17 mouse cellular contexts compared by ENCODE assay signal in genomic region chr1:64576732-64577131, GRCm38 (mm10).
"Had no signal": no experiment of that assay in that cellular context is flagged by ENCODE, and none has a peak within 500 bp of the region (broad histone marks: within the 10 kb centered on the region; RNA-seq: fewer than 3 reads in every experiment).

No protein-coding gene starts in this region.

- H3K9me3 ChIP-seq: liver, embryonic 15.5 days; lung, embryonic 15.5 days; megakaryocyte, embryonic 14.5 days; midbrain, embryonic 12.5 days; neural tube, embryonic 12.5 days had no signal

- ATAC-seq: liver, postnatal 0 days; lung, postnatal 0 days had no signal

- H3K27ac ChIP-seq: liver, embryonic 15.5 days; lung, embryonic 15.5 days; macrophage; midbrain, embryonic 12.5 days; neural tube, embryonic 12.5 days had no signal

- DNase-seq: liver, postnatal 0 days; lung, adult 2 months; lung, postnatal 14 days; lung, postnatal 36 days; midbrain, embryonic 14.5 days; right cerebral cortex, postnatal 14 days; spleen, adult 18-20 months; thymus, adult 18-20 months; thymus, postnatal 14 days; thymus, postnatal 36 days had no signal

- H3K27me3 ChIP-seq: liver, embryonic 15.5 days; lung, embryonic 15.5 days; megakaryocyte, embryonic 14.5 days; midbrain, embryonic 12.5 days; neural tube, embryonic 12.5 days had no signal

- H3K4me1 ChIP-seq: liver, embryonic 15.5 days; lung, embryonic 15.5 days; midbrain, embryonic 12.5 days; neural tube, embryonic 12.5 days had no signal

- H3K4me3 ChIP-seq: liver, embryonic 15.5 days; lung, embryonic 15.5 days; megakaryocyte, embryonic 14.5 days; midbrain, embryonic 12.5 days; neural tube, embryonic 12.5 days had no signal

- H3K9ac ChIP-seq: liver, embryonic 15.5 days; liver, postnatal 0 days; lung, embryonic 15.5 days; midbrain, embryonic 12.5 days; neural tube, embryonic 12.5 days had no signal
